Mouse (Mus musculus) erythroblast, embryonic 14.5 days (primary cell): ENCODE data around the gene BC004004.

Source experiments
- GATA1 ChIP-seq: IDR thresholded peaks from 2 replicates; pipeline ENCODE4 v1.6.1; 2012; ENCODE audit warnings: low read length, inconsistent platforms, mixed read lengths
- TAL1 ChIP-seq: IDR thresholded peaks from 3 replicates; pipeline ENCODE4 v1.6.1; 2012; ENCODE audit warnings: low read length, inconsistent platforms, mixed read lengths

- TF ChIP-seq TAL1 (no peak), GATA1 (no peak)
Measured at GRCm38 (mm10) chr17:29339170-29339768, 70.7 kb downstream of the BC004004 start.
